Mouse (Mus musculus): Measurements from ENCODE around the gene Dock8. TPM values are rescaled to one million over a fixed set of nuclear protein-coding genes. Genes with fewer than 3 reads are reported as not detected.

Dock8 gene
- total RNA-seq, 2 experiments from 2014 or later, result 14.4 to 31.9 TPM

- ATAC-seq (replicated peaks; ENCODE audit: low FRiP score, poor library complexity, severe bottlenecking), result no peak
Measured at GRCm38 (mm10) chr19:25163426-25163825, 164.1 kb downstream of the Dock8 start.

- ATAC-seq (replicated peaks; ENCODE audit: low FRiP score, poor library complexity, severe bottlenecking), result no peak
Measured at GRCm38 (mm10) chr19:25166412-25166811, 167.1 kb downstream of the Dock8 start.

GRCm38 (mm10) chr19:25171395-25171794 is 172.1 kb downstream of the Dock8 start:
- ATAC-seq (replicated peaks; ENCODE audit: low FRiP score, poor library complexity, severe bottlenecking), result no peak

- ATAC-seq (replicated peaks; ENCODE audit: low FRiP score, poor library complexity, severe bottlenecking), result no peak
Measured at GRCm38 (mm10) chr19:25176746-25177145, 177.4 kb downstream of the Dock8 start.

GRCm38 (mm10) chr19:25180024-25180423 is 180.7 kb downstream of the Dock8 start:
- ATAC-seq (replicated peaks; ENCODE audit: low FRiP score, poor library complexity, severe bottlenecking), result no peak

GRCm38 (mm10) chr19:25180547-25180946 is 181.2 kb downstream of the Dock8 start:
- no peak for ATAC-seq (replicated peaks; ENCODE audit: low FRiP score, poor library complexity, severe bottlenecking)

- ATAC-seq (replicated peaks; ENCODE audit: low FRiP score, poor library complexity, severe bottlenecking), result no peak
Measured at GRCm38 (mm10) chr19:25184076-25184475, 184.7 kb downstream of the Dock8 start.

- ATAC-seq (replicated peaks; ENCODE audit: low FRiP score, poor library complexity, severe bottlenecking), result no peak
Measured at GRCm38 (mm10) chr19:25186316-25186715, 187.0 kb downstream of the Dock8 start.

- ATAC-seq (replicated peaks; ENCODE audit: low FRiP score, poor library complexity, severe bottlenecking), result no peak
Measured at GRCm38 (mm10) chr19:25187681-25188080, 188.3 kb downstream of the Dock8 start.

GRCm38 (mm10) chr19:25193751-25194150 is 194.4 kb downstream of the Dock8 start:
- no peak for ATAC-seq (replicated peaks; ENCODE audit: low FRiP score, poor library complexity, severe bottlenecking)

GRCm38 (mm10) chr19:25200081-25200860 is 200.9 kb downstream of the Dock8 start:
- ATAC-seq (replicated peaks; ENCODE audit: low FRiP score, poor library complexity, severe bottlenecking), result no peak

- ATAC-seq (replicated peaks; ENCODE audit: low FRiP score, poor library complexity, severe bottlenecking), result no peak
Measured at GRCm38 (mm10) chr19:25203077-25203476, 203.7 kb downstream of the Dock8 start.

GRCm38 (mm10) chr19:25206969-25207368 is 207.6 kb downstream of the Dock8 start:
- no peak for ATAC-seq (replicated peaks; ENCODE audit: low FRiP score, poor library complexity, severe bottlenecking)

- no peak for ATAC-seq (replicated peaks; ENCODE audit: low FRiP score, poor library complexity, severe bottlenecking)
Measured at GRCm38 (mm10) chr19:25207731-25208361, 208.5 kb downstream of the Dock8 start.

GRCm38 (mm10) chr19:25208596-25209110 is 209.3 kb downstream of the Dock8 start:
- ATAC-seq (replicated peaks; ENCODE audit: low FRiP score, poor library complexity, severe bottlenecking), result no peak

GRCm38 (mm10) chr19:25220611-25221010 is 221.3 kb downstream of the Dock8 start:
- ATAC-seq (replicated peaks; ENCODE audit: low FRiP score, poor library complexity, severe bottlenecking), result no peak

- no peak for ATAC-seq (replicated peaks; ENCODE audit: low FRiP score, poor library complexity, severe bottlenecking)
Measured at GRCm38 (mm10) chr19:25221964-25222640, 222.8 kb downstream of the Dock8 start.

- no peak for ATAC-seq (replicated peaks; ENCODE audit: low FRiP score, poor library complexity, severe bottlenecking)
Measured at GRCm38 (mm10) chr19:25230058-25230974, 231.0 kb downstream of the Dock8 start.

GRCm38 (mm10) chr19:25230975-25231334 is 231.6 kb downstream of the Dock8 start:
- no peak for ATAC-seq (replicated peaks; ENCODE audit: low FRiP score, poor library complexity, severe bottlenecking)

- ATAC-seq (replicated peaks; ENCODE audit: low FRiP score, poor library complexity, severe bottlenecking), result no peak
Measured at GRCm38 (mm10) chr19:25232032-25232431, 232.7 kb downstream of the Dock8 start.
